Mouse (Mus musculus): Measurements from ENCODE around the gene Fbxo44. TPM values are rescaled to one million over a fixed set of nuclear protein-coding genes. Genes with fewer than 3 reads are reported as not detected.

The Fbxo44 gene
- polyA plus RNA-seq, 1 experiment from 2014 or later, result 101 TPM

DNA sequence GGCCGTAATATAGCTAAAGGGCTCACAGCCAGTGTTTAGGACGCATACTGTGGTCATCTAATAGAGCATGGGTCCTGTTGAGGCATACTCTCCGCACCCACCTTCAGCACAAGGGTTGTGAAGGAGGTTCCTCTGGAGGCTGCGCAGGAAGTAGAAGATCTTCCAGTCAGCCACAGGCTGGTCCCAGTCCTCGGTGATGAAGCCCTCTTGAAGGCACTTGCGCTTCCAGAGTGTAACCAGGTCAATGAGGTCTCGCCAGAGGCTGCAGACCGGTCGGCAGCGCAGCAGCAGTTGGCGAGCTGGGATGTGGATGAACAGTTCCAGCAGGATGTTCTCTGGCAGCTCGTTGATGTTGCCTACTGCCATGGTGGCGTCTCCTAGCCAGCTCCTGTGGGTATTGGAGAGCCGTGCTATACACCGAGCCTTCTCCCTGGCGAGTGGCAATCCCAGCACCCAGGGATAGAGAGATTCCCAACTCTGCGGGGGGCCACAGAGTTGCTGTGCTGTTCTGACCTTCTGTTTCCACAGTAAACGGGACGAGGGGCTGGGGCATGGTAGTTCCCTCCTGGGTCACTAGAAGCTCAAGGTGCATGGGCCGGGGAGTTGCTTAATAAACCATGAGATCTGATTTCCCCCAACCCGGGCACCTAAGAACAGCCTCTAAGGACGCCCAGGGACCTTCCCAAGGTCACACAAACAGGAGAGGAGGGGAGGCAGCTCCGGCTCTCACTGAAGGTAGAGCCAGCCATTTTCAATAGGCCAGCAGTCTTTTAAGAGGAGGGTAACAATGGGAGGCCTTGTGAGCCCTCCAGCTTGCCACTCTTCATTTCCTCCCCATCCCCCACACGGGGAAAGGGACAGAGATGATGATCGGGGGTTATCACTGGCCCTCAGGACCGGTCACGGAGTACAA is 1.6 kb downstream of the Fbxo44 start:
- Histone ChIP-seq H3K27ac (peak overlapping the region; percentile 91), H3K9me3 (ENCODE audit: control insufficient read depth, low read length) (no peaks in the 10 kb centered on the region), H3K4me1 (replicated peaks; ENCODE audit: control insufficient read depth, insufficient read depth, low read length) (peaks cover 20% of the 10 kb centered on the region), H3K4me2 (replicated peaks) (peak overlapping the region; percentile 82), H3K4me3 (replicated peaks; ENCODE audit: low read length) (peak overlapping the region; percentile 76), H3K27me3 (ENCODE audit: control insufficient read depth, insufficient read depth, low read length) (peaks cover 30% of the 10 kb centered on the region), H3K9ac (peak overlapping the region; percentile 90), H3K36me3 (replicated peaks; ENCODE audit: control insufficient read depth, insufficient read depth) (peaks cover 45% of the 10 kb centered on the region)
- WGBS, result 20% methylated on average over 27 of the region's 27 CpGs
- DNase-seq (ENCODE audit: low spot score) (no peak), ATAC-seq (ENCODE audit: low FRiP score) (peak; percentile 5)

DNA sequence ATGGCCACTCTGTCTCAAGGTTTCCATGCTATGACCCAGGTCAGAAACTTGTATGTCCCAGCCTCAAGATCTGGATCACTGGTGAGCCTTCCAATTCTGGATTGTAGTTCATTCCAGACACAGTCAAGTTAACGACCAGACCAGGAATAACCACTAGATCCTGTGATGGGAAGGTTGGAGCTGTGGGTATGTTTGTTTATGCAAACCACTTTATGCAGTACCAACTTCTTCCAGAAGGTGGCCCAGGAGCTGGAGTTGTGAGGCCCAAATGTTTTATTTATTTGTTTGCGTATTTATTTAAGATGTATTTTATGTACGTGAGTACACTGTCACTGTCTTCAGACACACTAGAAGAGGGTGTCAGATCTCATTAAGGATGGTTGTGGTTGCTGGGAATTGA is 5.3 kb downstream of the Fbxo44 start:
- H3K27me3 ChIP-seq (ENCODE audit: control insufficient read depth, insufficient read depth, low read length), result no peaks in the 10 kb centered on the region
- H3K4me1 ChIP-seq (replicated peaks; ENCODE audit: control insufficient read depth, insufficient read depth, low read length), result peaks cover 21% of the 10 kb centered on the region
- H3K36me3 ChIP-seq (replicated peaks; ENCODE audit: control insufficient read depth, insufficient read depth), result peaks cover 59% of the 10 kb centered on the region
- no peak overlapping the region for H3K9ac ChIP-seq
- no peak overlapping the region for H3K4me2 ChIP-seq (replicated peaks)
- no peaks in the 10 kb centered on the region for H3K9me3 ChIP-seq (ENCODE audit: control insufficient read depth, low read length)
- no peak overlapping the region for H3K4me3 ChIP-seq (replicated peaks; ENCODE audit: low read length)
- 50% methylated on average over 3 of the region's 3 CpGs for WGBS
- no peak for ATAC-seq (ENCODE audit: low FRiP score)
- DNase-seq (ENCODE audit: low spot score), result peak; percentile 76
- H3K27ac ChIP-seq, result no peak overlapping the region

DNA sequence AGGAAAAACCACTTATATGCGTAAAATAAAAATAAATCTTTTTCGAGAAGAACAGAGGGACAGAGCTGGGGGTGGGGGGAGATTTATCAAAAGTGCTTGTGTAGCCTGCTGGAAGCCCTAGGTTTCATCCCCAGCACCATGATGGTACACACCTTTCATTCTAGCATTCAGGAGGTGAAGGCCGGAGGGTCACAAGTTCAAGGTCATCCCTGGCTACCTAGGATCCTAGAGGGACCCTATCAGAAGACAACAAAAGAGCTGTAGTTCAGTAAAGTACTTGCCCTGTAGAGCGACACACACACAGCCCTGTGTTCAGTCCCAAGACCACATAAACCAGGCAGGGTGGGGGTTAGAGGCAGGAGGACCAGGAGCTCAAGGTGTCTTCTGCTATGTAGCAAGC is 6.3 kb downstream of the Fbxo44 start:
- WGBS, result 90% methylated on average over 4 of the region's 4 CpGs
- no peak for DNase-seq (ENCODE audit: low spot score)
- Histone ChIP-seq H3K36me3 (replicated peaks; ENCODE audit: control insufficient read depth, insufficient read depth) (peaks cover 59% of the 10 kb centered on the region), H3K9me3 (ENCODE audit: control insufficient read depth, low read length) (no peaks in the 10 kb centered on the region), H3K4me2 (replicated peaks) (no peak overlapping the region), H3K27me3 (ENCODE audit: control insufficient read depth, insufficient read depth, low read length) (no peaks in the 10 kb centered on the region), H3K4me1 (replicated peaks; ENCODE audit: control insufficient read depth, insufficient read depth, low read length) (peaks cover 20% of the 10 kb centered on the region), H3K4me3 (replicated peaks; ENCODE audit: low read length) (no peak overlapping the region), H3K27ac (no peak overlapping the region), H3K9ac (no peak overlapping the region)
- no peak for ATAC-seq (ENCODE audit: low FRiP score)

DNA sequence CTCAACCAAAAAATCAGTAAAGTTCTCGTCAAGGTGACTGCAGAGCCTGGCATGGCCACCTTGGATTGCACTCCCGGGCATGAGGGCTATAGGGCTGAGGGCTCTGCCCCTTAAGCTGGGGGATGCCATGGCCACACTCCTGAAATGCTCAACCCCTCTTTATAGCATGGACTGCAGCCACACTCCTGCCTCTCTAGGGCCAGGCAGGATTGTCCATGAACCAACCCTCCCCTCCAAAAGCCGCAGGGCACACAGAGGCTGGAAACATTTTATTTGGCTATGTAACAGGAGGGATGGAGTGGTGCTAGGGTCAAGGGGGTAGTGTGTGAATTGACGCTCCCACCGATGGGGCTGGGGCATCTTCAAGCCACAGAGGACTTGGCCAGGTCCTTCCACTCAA is 7.7 kb downstream of the Fbxo44 start:
- 86% methylated on average over 5 of the region's 5 CpGs for WGBS
- Histone ChIP-seq H3K9me3 (ENCODE audit: control insufficient read depth, low read length) (no peaks in the 10 kb centered on the region), H3K36me3 (replicated peaks; ENCODE audit: control insufficient read depth, insufficient read depth) (peaks cover 67% of the 10 kb centered on the region), H3K27ac (peak overlapping the region; percentile 93; the same call in 1 of the 2 replicates), H3K27me3 (ENCODE audit: control insufficient read depth, insufficient read depth, low read length) (no peaks in the 10 kb centered on the region), H3K4me1 (replicated peaks; ENCODE audit: control insufficient read depth, insufficient read depth, low read length) (0 out of 2 replicates have a peak, but pooled peaks cover 7% of the 10 kb centered on the region), H3K9ac (no peak overlapping the region), H3K4me3 (replicated peaks; ENCODE audit: low read length) (no peak overlapping the region), H3K4me2 (replicated peaks) (no peak overlapping the region)
- no peak for ATAC-seq (ENCODE audit: low FRiP score)
- DNase-seq (ENCODE audit: low spot score), result no peak

DNA sequence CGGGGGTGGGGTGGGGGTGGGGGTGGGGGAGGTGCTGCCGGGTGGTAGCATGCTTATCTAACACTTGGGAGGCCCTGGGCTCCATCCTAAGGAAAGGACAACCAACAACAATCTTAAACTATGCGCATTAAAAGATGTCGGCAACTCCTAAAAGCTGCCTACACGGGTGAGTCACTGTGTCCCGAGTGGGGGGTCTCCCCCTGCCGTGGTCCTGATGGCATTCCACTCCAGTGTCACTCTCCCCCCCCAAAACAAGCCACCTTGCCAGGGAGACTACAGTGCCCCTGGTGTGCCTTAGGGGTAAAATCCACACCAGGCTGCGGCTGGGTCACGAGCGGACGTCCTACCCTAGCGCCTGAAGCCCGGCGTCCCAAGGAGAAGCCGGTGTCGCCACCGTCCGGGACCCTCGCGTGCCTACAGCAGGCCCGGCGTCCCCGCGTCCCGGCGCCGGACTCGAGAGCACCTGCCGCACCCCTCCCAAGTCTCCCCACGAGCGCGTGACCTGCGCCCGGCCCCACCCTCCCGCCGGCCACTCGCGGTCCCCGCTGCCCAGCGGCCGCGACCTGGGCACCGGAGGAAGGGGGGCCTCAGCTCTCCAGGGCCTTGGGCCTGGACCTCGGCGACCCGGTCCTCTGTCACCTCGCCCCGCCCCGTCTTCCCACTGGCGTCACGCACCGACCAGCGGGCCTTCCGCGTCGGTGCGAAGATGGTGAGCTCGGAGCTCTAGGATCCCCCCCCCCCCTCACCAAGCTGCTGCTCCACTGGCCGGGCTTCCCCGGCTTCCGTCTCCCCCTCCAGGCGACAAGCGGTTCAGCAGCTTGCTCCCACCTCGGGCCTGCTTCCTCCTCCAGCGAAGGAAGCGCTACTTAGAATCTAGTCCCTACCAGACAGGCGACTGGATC is 8.8 kb downstream of the Fbxo44 start, which contains the start of gene Fbxo6:
Fbxo6 (minus strand) TSS at position 874 of the 902 bp plus-strand sequence.
- DNase-seq (ENCODE audit: low spot score) (peak; percentile 83), ATAC-seq (ENCODE audit: low FRiP score) (peak; percentile 90)
- WGBS, result 1% methylated on average over 57 of the region's 67 CpGs

DNA sequence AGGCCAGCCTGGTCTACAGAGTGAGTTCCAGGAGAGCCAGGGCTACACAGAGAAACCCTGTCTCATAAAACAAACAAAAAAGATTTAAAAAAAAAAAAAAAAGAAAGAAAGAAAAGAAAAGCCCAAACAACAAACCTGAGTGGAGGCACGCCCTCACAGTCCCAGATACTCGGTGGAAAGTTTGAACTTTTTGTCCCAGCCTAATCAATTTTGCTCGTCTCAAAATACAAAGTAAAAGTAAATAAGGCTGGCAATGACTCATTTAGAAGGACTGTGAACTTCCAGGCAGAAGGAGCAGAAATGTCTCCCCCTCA is 9.4 kb downstream of the Fbxo44 start:
- DNase-seq (ENCODE audit: low spot score) (no peak), ATAC-seq (ENCODE audit: low FRiP score) (no peak)
- Histone ChIP-seq H3K36me3 (replicated peaks; ENCODE audit: control insufficient read depth, insufficient read depth) (peaks cover 66% of the 10 kb centered on the region), H3K4me3 (replicated peaks; ENCODE audit: low read length) (peak overlapping the region; percentile 50), H3K4me2 (replicated peaks) (peak overlapping the region; percentile 92), H3K27me3 (ENCODE audit: control insufficient read depth, insufficient read depth, low read length) (no peaks in the 10 kb centered on the region), H3K9me3 (ENCODE audit: control insufficient read depth, low read length) (no peaks in the 10 kb centered on the region), H3K4me1 (replicated peaks; ENCODE audit: control insufficient read depth, insufficient read depth, low read length) (0 out of 2 replicates have a peak, but pooled peaks cover 7% of the 10 kb centered on the region), H3K27ac (peak overlapping the region; percentile 93), H3K9ac (peak overlapping the region; percentile 72; the same call in 1 of the 2 replicates)
- 46% methylated on average over 3 of the region's 3 CpGs for WGBS

More for the DNA sequence above, 8.8 kb downstream of the Fbxo44 start, which contains the start of gene Fbxo6:
- Histone ChIP-seq H3K4me1 (replicated peaks; ENCODE audit: control insufficient read depth, insufficient read depth, low read length) (0 out of 2 replicates have a peak, but pooled peaks cover 7% of the 10 kb centered on the region), H3K4me3 (replicated peaks; ENCODE audit: low read length) (peak within 1 kb of the TSS; percentile 50), H3K27ac (peak within 1 kb of the TSS; percentile 93), H3K9me3 (ENCODE audit: control insufficient read depth, low read length) (no peaks in the 10 kb centered on the region), H3K4me2 (replicated peaks) (peak within 1 kb of the TSS; percentile 92), H3K27me3 (ENCODE audit: control insufficient read depth, insufficient read depth, low read length) (no peaks in the 10 kb centered on the region), H3K36me3 (replicated peaks; ENCODE audit: control insufficient read depth, insufficient read depth) (peaks cover 66% of the 10 kb centered on the region), H3K9ac (peak within 1 kb of the TSS; percentile 72)

DNA sequence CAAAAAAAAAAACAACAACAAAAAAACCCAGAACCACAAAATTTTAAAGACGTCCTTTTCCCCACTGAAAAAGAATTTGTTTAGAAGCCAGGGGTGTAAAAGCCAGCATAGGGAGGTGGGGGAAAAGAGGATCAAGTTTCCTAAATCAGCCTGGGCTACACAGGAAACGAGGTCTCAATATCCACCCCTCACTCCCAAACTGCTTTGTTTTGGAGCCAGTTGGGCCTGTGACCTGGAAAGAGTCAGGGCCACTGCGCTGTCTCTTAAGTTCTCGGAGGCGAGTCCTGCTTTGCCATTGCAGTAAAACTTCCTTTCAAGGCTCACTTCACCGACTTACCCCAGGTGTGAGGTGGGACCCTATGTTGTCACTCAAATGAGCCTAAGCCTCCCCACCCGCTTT is 10.0 kb downstream of the Fbxo44 start:
- H3K9ac ChIP-seq, result no peak overlapping the region
- DNase-seq (ENCODE audit: low spot score), result no peak
- no peak overlapping the region for H3K4me2 ChIP-seq (replicated peaks)
- no peak overlapping the region for H3K4me3 ChIP-seq (replicated peaks; ENCODE audit: low read length)
- ATAC-seq (ENCODE audit: low FRiP score), result no peak
- H3K4me1 ChIP-seq (replicated peaks; ENCODE audit: control insufficient read depth, insufficient read depth, low read length), result 0 out of 2 replicates have a peak, but pooled peaks cover 7% of the 10 kb centered on the region
- WGBS, result 70% methylated on average over 7 of the region's 7 CpGs
- peaks cover 66% of the 10 kb centered on the region for H3K36me3 ChIP-seq (replicated peaks; ENCODE audit: control insufficient read depth, insufficient read depth)
- no peaks in the 10 kb centered on the region for H3K27me3 ChIP-seq (ENCODE audit: control insufficient read depth, insufficient read depth, low read length)
- H3K9me3 ChIP-seq (ENCODE audit: control insufficient read depth, low read length), result no peaks in the 10 kb centered on the region
- H3K27ac ChIP-seq, result no peak overlapping the region

DNA sequence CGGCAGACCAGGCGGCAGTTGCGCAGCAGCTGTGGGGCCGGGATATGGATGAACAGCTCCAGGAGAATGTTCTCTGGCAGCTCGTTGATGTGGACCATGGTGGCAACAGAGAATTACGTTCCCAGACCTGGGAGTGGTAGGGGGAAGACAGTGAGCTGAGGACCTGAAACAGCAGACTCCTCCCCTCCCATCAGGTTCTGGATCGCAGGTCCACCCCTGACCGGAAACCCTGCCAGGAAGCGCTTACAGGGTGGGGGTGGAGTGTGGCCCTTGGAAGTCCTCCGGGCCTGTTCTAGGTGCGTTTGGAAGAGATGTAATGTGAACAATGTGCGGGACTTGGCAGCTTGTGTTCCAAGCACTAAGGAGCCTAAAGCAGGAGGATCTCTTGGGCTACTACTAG is 10.7 kb downstream of the Fbxo44 start:
- H3K4me2 ChIP-seq (replicated peaks), result no peak overlapping the region
- H3K4me1 ChIP-seq (replicated peaks; ENCODE audit: control insufficient read depth, insufficient read depth, low read length), result 0 out of 2 replicates have a peak, but pooled peaks cover 7% of the 10 kb centered on the region
- H3K27me3 ChIP-seq (ENCODE audit: control insufficient read depth, insufficient read depth, low read length), result no peaks in the 10 kb centered on the region
- no peak overlapping the region for H3K4me3 ChIP-seq (replicated peaks; ENCODE audit: low read length)
- no peak for ATAC-seq (ENCODE audit: low FRiP score)
- peaks cover 66% of the 10 kb centered on the region for H3K36me3 ChIP-seq (replicated peaks; ENCODE audit: control insufficient read depth, insufficient read depth)
- H3K9me3 ChIP-seq (ENCODE audit: control insufficient read depth, low read length), result no peaks in the 10 kb centered on the region
- H3K9ac ChIP-seq, result no peak overlapping the region
- no peak for DNase-seq (ENCODE audit: low spot score)
- 72% methylated on average over 12 of the region's 12 CpGs for WGBS
- H3K27ac ChIP-seq, result no peak overlapping the region

DNA sequence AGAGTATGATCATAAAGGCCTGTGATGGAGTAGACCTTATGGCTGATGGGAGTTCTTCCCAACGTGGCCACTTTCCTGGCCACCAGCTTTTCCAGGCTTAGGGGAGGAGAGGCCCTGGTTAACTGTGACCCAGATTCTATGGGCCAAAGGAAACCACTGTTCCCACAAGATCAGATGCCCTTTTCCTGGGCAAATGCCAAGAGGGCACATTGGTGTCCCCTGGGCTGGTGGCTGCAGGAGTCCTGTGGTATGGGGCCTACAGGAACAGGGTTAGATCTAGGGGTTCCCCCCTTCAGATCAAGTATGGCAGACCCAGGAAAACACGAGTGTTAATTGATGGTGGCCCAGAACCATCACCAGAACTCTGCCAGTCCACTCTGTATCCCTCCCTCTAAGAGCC is 12.6 kb downstream of the Fbxo44 start:
- Histone ChIP-seq H3K36me3 (replicated peaks; ENCODE audit: control insufficient read depth, insufficient read depth) (peaks cover 60% of the 10 kb centered on the region), H3K9me3 (ENCODE audit: control insufficient read depth, low read length) (no peaks in the 10 kb centered on the region), H3K9ac (no peak overlapping the region), H3K27ac (no peak overlapping the region), H3K4me3 (replicated peaks; ENCODE audit: low read length) (no peak overlapping the region), H3K27me3 (ENCODE audit: control insufficient read depth, insufficient read depth, low read length) (no peaks in the 10 kb centered on the region), H3K4me2 (replicated peaks) (no peak overlapping the region), H3K4me1 (replicated peaks; ENCODE audit: control insufficient read depth, insufficient read depth, low read length) (0 out of 2 replicates have a peak, but pooled peaks cover 7% of the 10 kb centered on the region)
- no peak for DNase-seq (ENCODE audit: low spot score)
- WGBS, result 92% methylated on average over 2 of the region's 2 CpGs
- ATAC-seq (ENCODE audit: low FRiP score), result no peak

Measured in hindbrain, embryonic 14.5 days (tissue).